Mouse (Mus musculus): ENCODE data around the gene Cenpm.

DNA sequence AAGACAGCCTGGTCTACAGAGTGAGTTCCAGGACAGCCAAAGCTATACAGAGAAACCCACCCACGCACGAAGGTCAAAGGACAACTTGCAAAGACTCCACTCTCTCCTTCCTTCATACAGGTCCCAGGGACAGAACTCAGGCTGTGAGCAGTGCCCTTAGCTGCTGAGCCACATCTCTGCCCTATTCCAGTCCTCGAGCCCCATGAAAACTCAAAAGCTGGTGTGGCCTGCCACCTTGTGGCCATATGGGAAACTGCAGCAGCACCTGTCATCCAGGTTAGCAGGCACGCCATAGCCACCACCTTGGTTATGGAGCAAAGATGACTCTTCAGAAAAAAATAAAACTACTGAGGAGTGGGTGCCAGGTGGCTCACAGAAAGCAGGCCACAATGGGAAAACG, 8.0 kb downstream of the Cenpm start:
- peak; percentile 98 for TF ChIP-seq CTCF (IDR thresholded peaks at IDR 0.05; ENCODE audit: insufficient read depth, low read length)
- no peak for TF ChIP-seq POLR2A (IDR thresholded peaks at IDR 0.05; ENCODE audit: borderline replicate concordance, extremely low read depth, low read depth, low read length)
